Mouse (Mus musculus): ENCODE measurements around the gene Kmt5a. TPM values are rescaled to one million over a fixed set of nuclear protein-coding genes. Genes with fewer than 3 reads are reported as not detected.

Gene Kmt5a
- 31.7 and 36.5 TPM in 2 replicates for polyA plus RNA-seq (2012; rRNA removed)

DNA sequence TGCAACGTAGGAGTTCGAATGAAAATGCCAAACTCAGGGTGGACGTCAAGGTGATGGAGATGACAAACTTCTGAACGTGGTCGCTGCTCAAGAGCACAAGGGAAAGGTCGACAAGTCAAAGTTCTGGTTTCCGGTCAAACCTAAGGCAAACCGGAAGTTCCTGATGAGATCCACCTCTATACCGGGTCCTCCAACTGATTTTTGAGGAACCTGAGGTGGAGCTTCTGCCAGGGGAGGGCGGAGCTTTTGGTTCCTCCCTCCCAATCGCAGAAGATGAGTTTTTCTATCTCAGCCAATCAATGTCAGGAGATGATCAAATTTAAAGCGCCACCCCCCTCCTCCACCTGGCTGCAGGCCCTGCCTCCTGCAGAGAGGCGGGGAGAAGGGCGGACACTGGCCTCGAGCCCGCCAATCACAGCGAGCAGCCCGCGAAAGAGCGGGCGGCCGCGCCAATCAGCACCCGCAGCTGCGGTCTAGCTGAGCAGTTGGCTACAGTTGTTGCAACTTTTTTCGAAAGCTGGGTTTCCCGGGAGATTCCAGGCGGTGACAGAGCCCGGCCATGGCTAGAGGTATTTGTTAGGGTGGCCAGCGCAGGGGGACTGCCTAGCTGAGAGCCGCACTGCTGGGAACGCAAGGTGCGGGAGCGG, at the start of gene Kmt5a:
Gene Kmt5a, plus strand, starts transcription at position 484 of the 647 bp plus-strand sequence.
- peaks cover 2% of the 10 kb centered on the region; the same call in 1 of the 2 replicates for H3K4me1 ChIP-seq (ENCODE audit: control insufficient read depth, insufficient read depth, low read length)
- DNase-seq: peak; percentile 96
- TF ChIP-seq CTCF (IDR thresholded peaks at IDR 0.05; ENCODE audit: insufficient read depth, low read length) (no peak), POLR2A (IDR thresholded peaks at IDR 0.05; ENCODE audit: borderline replicate concordance, extremely low read depth, low read depth, low read length) (peak; percentile 24; the same call in 1 of the 2 replicates)
- H3K4me3 ChIP-seq (replicated peaks; ENCODE audit: extremely low read depth, low read depth, low read length): peak within 1 kb of the TSS; percentile 74
- WGBS: under 1% methylated on average over 34 of the region's 34 CpGs

DNA sequence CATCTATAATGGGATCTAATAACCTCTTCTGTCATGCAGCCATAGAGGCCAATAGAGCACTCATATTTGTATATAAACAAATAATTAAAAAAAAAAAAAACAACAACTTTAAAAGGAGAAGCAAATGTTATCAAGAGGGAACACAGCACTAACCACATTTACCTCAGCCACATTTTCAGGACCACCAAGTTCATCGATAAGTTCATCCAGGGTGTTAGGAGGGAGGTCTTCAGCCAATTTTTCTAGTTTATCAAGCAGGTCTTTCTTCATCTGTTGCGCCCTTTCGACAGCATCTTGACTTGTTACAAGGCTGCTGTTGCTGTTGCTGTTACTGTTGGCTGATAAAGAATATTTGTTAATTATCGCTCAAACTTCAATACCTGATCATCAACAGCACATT, 47.3 kb upstream of the Kmt5a start:
- TF ChIP-seq POLR2A (IDR thresholded peaks at IDR 0.05; ENCODE audit: borderline replicate concordance, extremely low read depth, low read depth, low read length) (no peak), CTCF (IDR thresholded peaks at IDR 0.05; ENCODE audit: insufficient read depth, low read length) (no peak)
- H3K4me3 ChIP-seq (replicated peaks; ENCODE audit: extremely low read depth, low read depth, low read length): no peak overlapping the region
- WGBS: 98% methylated on average over 4 of the region's 4 CpGs
- H3K4me1 ChIP-seq (ENCODE audit: control insufficient read depth, insufficient read depth, low read length): no peaks in the 10 kb centered on the region
- no peak for DNase-seq

DNA sequence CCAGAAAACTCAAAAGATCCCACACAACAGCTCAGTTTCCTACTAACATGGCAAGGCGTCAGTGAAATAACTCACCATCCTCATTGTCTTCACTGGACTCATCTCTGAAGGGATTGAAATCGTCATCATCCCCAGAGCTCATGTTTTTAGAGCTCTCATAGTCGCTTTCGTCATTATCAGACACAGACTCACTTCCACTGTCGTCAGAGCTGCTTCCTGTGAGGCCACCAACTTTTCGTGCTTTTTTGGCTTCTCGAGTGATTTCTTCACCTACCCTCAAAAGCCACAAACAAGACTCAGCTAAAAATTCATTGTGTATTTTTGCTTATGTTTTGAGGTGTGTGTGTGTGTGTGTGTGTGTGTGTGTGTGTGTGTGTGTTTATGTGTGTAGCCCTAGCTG, 46.0 kb upstream of the Kmt5a start:
- H3K4me3 ChIP-seq (replicated peaks; ENCODE audit: extremely low read depth, low read depth, low read length): no peak overlapping the region
- 73% methylated on average over 7 of the region's 7 CpGs for WGBS
- DNase-seq: no peak
- TF ChIP-seq POLR2A (IDR thresholded peaks at IDR 0.05; ENCODE audit: borderline replicate concordance, extremely low read depth, low read depth, low read length): no peak
- no peak for TF ChIP-seq CTCF (IDR thresholded peaks at IDR 0.05; ENCODE audit: insufficient read depth, low read length)
- no peaks in the 10 kb centered on the region for H3K4me1 ChIP-seq (ENCODE audit: control insufficient read depth, insufficient read depth, low read length)

DNA sequence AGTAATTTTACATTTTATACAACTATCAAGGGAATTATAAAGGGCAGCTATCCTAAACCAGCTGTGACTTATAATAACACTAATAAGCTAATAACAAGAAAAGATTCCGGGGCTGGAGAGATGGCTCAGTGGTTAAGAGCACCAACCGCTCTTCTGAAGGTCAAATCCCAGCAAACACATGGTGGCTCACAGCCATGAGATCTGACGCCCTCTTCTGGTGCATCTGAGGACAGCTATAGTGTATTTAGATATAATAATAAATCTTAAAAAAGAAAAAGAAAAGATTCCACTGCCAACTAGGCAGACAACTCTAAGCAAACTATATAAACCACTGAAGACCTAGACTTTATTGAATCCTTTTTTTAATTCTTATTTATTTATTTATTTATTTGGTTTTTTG, 28.9 kb upstream of the Kmt5a start:
- WGBS: 76% methylated on average over 3 of the region's 3 CpGs
- TF ChIP-seq CTCF (IDR thresholded peaks at IDR 0.05; ENCODE audit: insufficient read depth, low read length): peak; percentile 22; the same call in 1 of the 2 replicates
- TF ChIP-seq POLR2A (IDR thresholded peaks at IDR 0.05; ENCODE audit: borderline replicate concordance, extremely low read depth, low read depth, low read length): no peak
- no peak for DNase-seq
- Histone ChIP-seq H3K4me3 (replicated peaks; ENCODE audit: extremely low read depth, low read depth, low read length) (no peak overlapping the region), H3K4me1 (ENCODE audit: control insufficient read depth, insufficient read depth, low read length) (no peaks in the 10 kb centered on the region)

DNA sequence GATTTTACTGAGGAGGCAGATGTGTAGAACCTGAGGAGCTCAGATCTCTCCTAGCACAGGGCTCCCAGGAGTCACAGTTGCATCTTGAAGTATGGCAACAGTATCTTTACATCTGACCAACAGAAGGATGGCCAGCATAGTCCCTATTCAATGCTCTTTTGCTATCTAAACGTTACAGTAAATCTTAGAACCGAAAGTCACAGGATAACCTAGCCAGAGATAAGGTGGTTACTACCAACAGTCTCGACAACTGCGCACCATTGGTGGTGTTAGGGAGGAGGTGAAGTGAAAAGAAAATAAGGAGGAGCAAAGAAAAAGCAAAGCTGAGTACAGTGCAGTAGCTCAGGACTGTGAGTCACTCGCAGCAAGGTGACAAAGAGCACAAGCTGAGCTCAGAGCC, 27.6 kb upstream of the Kmt5a start:
- 85% methylated on average over 5 of the region's 5 CpGs for WGBS
- DNase-seq: no peak

DNA sequence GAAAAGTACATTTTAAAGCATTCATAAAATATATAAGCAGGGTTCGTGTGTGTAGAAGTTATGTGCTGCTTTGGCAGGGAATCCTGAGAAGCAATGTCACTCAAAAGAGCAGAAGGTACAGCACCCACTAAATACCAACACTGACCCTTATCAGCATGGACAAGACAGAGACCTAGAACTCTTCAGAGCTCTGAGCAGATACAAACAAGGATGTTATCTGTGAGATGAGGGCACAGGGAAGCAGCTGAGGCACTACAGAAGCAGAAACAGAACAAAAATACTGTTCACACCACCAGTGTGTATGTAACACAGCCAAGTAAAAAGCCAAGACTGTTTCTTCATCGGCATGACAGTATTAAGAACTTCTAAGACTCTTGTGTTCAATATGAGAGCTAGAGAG, 20.8 kb upstream of the Kmt5a start:
- Histone ChIP-seq H3K4me3 (replicated peaks; ENCODE audit: extremely low read depth, low read depth, low read length) (no peak overlapping the region), H3K4me1 (ENCODE audit: control insufficient read depth, insufficient read depth, low read length) (no peaks in the 10 kb centered on the region; the same call in 1 of the 2 replicates)
- DNase-seq: no peak
- WGBS: 69% methylated on average over 2 of the region's 2 CpGs
- TF ChIP-seq POLR2A (IDR thresholded peaks at IDR 0.05; ENCODE audit: borderline replicate concordance, extremely low read depth, low read depth, low read length) (no peak), CTCF (IDR thresholded peaks at IDR 0.05; ENCODE audit: insufficient read depth, low read length) (no peak)

More for the DNA sequence above, 27.6 kb upstream of the Kmt5a start:
- Histone ChIP-seq H3K4me1 (ENCODE audit: control insufficient read depth, insufficient read depth, low read length) (no peaks in the 10 kb centered on the region), H3K4me3 (replicated peaks; ENCODE audit: extremely low read depth, low read depth, low read length) (no peak overlapping the region)
- TF ChIP-seq CTCF (IDR thresholded peaks at IDR 0.05; ENCODE audit: insufficient read depth, low read length) (no peak), POLR2A (IDR thresholded peaks at IDR 0.05; ENCODE audit: borderline replicate concordance, extremely low read depth, low read depth, low read length) (no peak)

DNA sequence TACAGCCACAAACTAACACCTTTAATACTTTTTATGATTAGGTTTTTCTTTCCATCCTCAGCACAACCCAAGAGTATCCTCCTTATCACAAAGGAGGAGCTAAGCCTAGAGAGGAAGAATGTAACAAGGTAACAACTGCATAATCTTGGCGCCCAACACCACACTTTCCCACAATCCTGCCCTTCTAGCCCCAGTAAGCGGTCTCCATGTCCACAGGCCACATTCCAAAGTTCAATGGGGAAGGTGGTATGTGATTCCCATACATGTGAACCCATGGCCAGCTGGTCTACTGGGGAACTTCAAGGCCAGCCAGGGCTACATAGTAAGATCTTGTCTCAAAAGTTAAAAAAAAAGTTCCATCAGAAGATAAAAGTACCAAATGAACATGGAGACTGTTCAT, 17.9 kb upstream of the Kmt5a start:
- no peak for TF ChIP-seq CTCF (IDR thresholded peaks at IDR 0.05; ENCODE audit: insufficient read depth, low read length)
- TF ChIP-seq POLR2A (IDR thresholded peaks at IDR 0.05; ENCODE audit: borderline replicate concordance, extremely low read depth, low read depth, low read length): no peak
- H3K4me3 ChIP-seq (replicated peaks; ENCODE audit: extremely low read depth, low read depth, low read length): no peak overlapping the region
- WGBS: 83% methylated on average over 2 of the region's 2 CpGs
- peaks cover 4% of the 10 kb centered on the region; the same call in 1 of the 2 replicates for H3K4me1 ChIP-seq (ENCODE audit: control insufficient read depth, insufficient read depth, low read length)
- DNase-seq: no peak

DNA sequence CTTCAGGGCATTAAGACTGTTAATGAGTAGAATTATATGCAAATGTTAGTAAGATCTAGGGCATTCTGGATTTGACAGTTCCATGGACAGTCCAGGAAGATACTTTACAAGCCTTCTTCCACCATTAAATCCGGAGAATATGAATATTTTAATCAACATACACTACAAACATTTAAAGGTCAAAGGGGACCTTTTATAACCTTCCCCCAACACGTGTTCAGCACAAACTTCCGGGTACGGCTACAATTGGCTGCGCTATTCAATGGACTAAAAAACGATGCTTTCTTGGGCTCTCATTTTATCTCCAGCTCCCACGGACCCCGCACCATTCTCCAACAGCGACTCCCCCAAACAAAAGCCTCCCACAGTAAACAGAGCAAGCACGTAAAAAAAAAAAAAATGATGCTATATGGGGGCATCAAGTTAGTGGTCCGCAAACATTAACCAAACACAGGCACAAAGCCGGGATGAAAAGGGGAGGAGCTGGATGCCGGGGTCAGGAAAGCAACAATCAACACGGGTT, 15.5 kb upstream of the Kmt5a start:
- no peak for DNase-seq
- Histone ChIP-seq H3K4me1 (ENCODE audit: control insufficient read depth, insufficient read depth, low read length) (peaks cover 4% of the 10 kb centered on the region; the same call in 1 of the 2 replicates), H3K4me3 (replicated peaks; ENCODE audit: extremely low read depth, low read depth, low read length) (peak overlapping the region; percentile 98)
- WGBS: under 1% methylated on average over 14 of the region's 14 CpGs
- TF ChIP-seq POLR2A (IDR thresholded peaks at IDR 0.05; ENCODE audit: borderline replicate concordance, extremely low read depth, low read depth, low read length) (no peak), CTCF (IDR thresholded peaks at IDR 0.05; ENCODE audit: insufficient read depth, low read length) (no peak)

DNA sequence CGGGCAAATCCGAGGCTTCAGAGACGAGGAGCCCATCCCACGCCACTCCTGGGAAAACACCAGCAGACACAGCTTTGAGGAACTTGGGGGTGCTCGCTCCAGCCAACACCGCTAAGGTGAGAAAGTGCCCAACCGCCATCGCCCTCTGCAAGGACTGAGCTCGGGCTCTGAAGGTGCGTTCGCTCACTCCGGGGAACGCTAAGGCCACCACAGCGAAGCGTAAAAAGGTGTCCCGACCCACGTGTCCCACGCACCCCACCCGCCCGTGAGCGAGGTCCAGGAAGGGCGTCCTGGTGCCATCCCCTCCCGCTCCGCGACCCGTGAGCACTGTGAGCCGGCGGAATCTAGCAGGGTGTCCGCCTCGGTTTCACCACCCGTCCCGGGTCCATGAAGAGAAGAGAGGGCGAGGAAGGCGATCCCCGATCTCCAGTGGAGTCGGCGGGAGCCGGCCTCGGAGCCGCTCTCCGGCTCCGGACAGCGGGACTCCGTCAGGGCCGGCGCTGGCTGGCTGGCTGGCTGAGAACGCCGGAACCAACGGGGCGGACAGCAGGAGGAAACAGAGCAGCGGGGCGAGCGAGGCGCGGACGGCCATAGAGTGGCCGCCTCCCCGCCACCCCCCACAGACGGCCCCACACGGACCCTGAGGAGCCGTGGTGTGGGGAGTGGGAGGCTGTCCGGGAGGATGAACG, 14.9 kb upstream of the Kmt5a start:
- under 1% methylated on average over 63 of the region's 63 CpGs for WGBS
- Histone ChIP-seq H3K4me3 (replicated peaks; ENCODE audit: extremely low read depth, low read depth, low read length) (peak overlapping the region; percentile 98), H3K4me1 (ENCODE audit: control insufficient read depth, insufficient read depth, low read length) (peaks cover 4% of the 10 kb centered on the region; the same call in 1 of the 2 replicates)
- no peak for DNase-seq
- no peak for TF ChIP-seq CTCF (IDR thresholded peaks at IDR 0.05; ENCODE audit: insufficient read depth, low read length)
- no peak for TF ChIP-seq POLR2A (IDR thresholded peaks at IDR 0.05; ENCODE audit: borderline replicate concordance, extremely low read depth, low read depth, low read length)

All from lung, adult 2 months (tissue).